Mouse (Mus musculus) kidney, adult 11 months (tissue): ENCODE results near the gene Gnai2.

ENCODE experiments used
- DNase-seq: peaks from one replicate; pipeline ENCODE4 v3.0.0; 2022

Gnai2 gene

GRCm38 (mm10) chr9:107629901-107630425 lies 5.2 kb downstream of the Gnai2 start:
- peak; percentile 34 for DNase-seq

- no peak for DNase-seq
Measured at GRCm38 (mm10) chr9:107629411-107629730, 5.8 kb downstream of the Gnai2 start.

- DNase-seq = peak; percentile 72
Measured at GRCm38 (mm10) chr9:107628721-107629410, 6.3 kb downstream of the Gnai2 start.

- DNase-seq = no peak
Measured at GRCm38 (mm10) chr9:107627387-107628255, 7.5 kb downstream of the Gnai2 start.

- peak; percentile 75 for DNase-seq
Measured at GRCm38 (mm10) chr9:107626844-107627277, 8.3 kb downstream of the Gnai2 start.

- DNase-seq = no peak
Measured at GRCm38 (mm10) chr9:107626158-107626843, 8.9 kb downstream of the Gnai2 start.

GRCm38 (mm10) chr9:107625351-107626128 lies 9.6 kb downstream of the Gnai2 start:
- DNase-seq = no peak

GRCm38 (mm10) chr9:107624951-107625350 lies 10.2 kb downstream of the Gnai2 start:
- DNase-seq = no peak

GRCm38 (mm10) chr9:107624539-107624938 lies 10.6 kb downstream of the Gnai2 start:
- DNase-seq = peak; percentile 56

GRCm38 (mm10) chr9:107620954-107621353 lies 14.2 kb downstream of the Gnai2 start:
- DNase-seq = no peak

GRCm38 (mm10) chr9:107619546-107619879 lies 15.7 kb downstream of the Gnai2 start:
- DNase-seq = no peak

GRCm38 (mm10) chr9:107618778-107619545 lies 16.2 kb downstream of the Gnai2 start:
- peak; percentile 89 for DNase-seq

- DNase-seq = no peak
Measured at GRCm38 (mm10) chr9:107618098-107618497, 17.1 kb downstream of the Gnai2 start.

GRCm38 (mm10) chr9:107617461-107617860 lies 17.7 kb downstream of the Gnai2 start:
- DNase-seq = no peak

GRCm38 (mm10) chr9:107615035-107615434 lies 20.1 kb downstream of the Gnai2 start:
- DNase-seq = no peak

- no peak for DNase-seq
Measured at GRCm38 (mm10) chr9:107612945-107613569, 22.1 kb downstream of the Gnai2 start.

GRCm38 (mm10) chr9:107612191-107612944 lies 22.8 kb downstream of the Gnai2 start:
- DNase-seq = peak; percentile 96

GRCm38 (mm10) chr9:107611456-107612190 lies 23.5 kb downstream of the Gnai2 start:
- DNase-seq = no peak

- DNase-seq = no peak
Measured at GRCm38 (mm10) chr9:107609433-107609830, 25.7 kb downstream of the Gnai2 start.
